Mouse (Mus musculus) spleen, postnatal 14 days (tissue): ENCODE measurements at regions not wholly inside any gene's neighbourhood (a gene's known extent, or its start where the extent isn't known, plus 50 kb on each side); places are given as distances from the start of the nearest gene placed in this dataset.

Experiments used
- DNase-seq, 2 experiments: peaks; one replicate each; pipeline ENCODE4 v3.0.0; 2021 to 2022; ENCODE audit warnings: low spot score in 2 of 2

- DNase-seq: no peak
Measured at GRCm38 (mm10) chr10:91583204-91583603, 402.1 kb upstream of the Tmpo start.

DNA sequence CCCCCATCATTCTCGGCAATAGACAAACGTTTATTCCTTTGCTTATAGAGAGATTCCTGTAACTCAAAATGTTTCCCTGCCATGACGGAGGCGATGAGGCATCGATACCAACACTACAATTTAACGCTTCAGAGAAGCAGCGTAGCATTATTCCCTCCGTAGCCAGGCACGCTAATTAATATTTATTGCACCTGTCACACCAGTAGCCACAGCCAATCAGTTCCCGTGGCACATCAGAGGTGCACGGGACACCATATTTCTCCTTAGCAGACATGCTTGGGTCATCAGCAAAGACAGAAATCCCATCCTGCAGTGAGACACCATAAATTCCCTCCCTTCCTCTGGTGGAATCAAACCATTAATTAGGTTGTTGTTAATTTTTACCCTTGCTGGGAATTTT, 399.8 kb upstream of the Tmpo start:
- DNase-seq: no peak

DNA sequence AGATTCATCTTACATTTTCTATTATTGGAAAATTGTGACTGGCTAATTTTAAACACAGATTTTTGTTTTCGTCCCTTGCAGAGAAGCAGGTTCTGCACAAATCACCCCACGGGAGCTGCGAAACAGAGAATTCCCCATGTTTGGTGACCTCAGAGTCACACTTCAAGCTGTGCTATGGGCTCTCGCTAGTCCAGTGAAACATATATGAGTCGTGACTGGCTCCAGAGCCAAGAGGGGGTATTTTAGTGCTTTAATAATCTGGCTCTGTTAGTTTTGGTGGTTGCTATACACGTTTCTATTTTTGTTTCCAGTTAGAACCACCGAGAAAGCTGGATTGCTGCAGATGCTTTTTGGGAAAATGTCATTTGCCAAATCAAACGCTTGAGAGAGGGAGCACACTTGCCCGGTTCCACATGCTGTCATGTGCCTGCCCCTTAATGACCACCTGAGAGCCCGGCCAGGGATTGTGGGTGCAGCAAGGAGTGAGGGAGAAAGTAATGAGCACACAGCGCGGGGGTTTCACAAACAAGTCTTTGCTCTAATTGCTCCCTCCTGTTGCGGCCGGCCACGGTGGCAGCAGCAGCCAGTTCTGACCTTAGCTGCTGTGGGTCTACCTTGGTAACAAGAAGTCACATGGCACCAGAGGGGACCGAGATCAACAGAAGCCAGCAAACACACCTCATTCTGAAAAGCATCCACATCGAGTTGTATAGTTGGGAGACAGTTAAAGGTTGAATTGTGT, 394.4 kb upstream of the Tmpo start:
- DNase-seq: no peak

DNA sequence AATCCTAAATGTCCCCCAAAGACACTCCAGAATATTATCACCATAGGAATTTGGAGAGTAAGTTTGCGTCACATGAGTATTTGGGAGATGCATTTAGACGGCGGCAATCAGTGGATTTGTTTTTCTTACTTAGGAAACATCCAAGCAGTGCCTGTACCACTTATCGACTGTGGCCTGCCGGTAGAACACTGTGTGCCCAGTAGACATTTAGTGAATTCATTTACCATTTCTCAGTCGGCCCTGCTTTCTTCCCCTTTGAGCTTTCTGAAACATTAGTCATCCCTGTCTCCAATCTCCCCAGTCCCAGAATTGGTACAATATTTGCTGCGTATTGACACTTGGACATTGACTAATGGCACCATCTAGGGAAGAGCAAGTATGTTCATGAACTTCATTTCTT, 391.7 kb upstream of the Tmpo start:
- DNase-seq: no peak

DNA sequence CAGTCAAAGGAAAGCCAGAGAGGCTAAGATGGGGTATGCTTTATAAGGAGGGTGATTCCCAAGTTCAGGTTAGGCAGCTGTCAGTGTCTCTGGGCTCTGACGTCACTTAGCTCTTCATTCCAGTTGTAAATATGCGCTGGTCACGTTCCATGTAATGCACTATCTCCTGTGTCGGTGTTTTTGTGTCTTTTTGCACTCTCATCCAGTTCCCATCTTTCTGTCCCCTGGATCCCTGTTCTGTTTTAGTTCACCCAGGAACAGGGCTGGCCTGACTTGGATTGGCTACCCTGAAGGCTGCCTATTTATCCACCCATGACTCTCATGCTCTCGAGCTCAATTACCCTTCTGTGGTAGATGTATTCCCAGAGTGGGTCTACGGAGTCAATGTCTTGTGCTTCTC, 387.9 kb upstream of the Tmpo start:
- DNase-seq: no peak

GRCm38 (mm10) chr10:91566116-91566774, 385.1 kb upstream of the Tmpo start:
- no peak for DNase-seq

DNA sequence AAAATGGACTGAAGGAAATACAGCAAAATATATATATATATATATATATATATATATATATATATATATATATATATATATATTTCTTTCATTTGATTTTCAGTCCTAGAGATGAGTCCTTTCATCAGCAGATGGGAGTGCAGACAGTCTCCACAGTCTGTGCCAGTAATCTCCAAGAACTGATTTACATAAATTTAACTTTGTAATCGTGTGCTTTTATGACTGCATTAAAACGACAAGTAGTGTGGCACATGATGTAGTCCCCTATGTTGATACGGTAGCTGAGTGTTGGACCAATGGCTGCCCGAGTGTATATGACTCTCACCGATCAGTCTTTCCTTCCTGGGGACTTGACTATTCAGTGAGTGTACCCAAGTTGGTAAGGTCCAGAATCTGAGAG, 378.2 kb upstream of the Tmpo start:
- DNase-seq: no peak

DNA sequence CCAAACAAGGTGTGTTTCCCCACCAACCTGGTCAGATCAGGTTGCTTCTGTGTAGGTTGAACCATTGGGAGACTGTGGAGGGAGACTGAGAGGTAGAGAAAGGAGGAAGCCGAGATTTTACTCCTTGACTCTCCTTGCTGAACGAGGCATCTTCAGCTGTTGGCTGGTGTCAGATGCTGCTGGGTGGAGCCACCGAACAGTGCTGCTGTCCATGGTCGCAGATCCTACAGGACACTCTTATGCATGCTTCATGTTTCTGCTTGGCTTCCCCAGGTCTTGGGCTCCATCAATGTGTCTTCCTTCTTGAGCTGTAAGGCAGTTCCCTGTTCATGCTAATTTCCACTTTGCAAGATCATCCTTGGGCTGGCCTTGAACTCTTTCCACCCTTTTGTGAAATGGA, 367.0 kb upstream of the Tmpo start:
- no peak for DNase-seq

DNA sequence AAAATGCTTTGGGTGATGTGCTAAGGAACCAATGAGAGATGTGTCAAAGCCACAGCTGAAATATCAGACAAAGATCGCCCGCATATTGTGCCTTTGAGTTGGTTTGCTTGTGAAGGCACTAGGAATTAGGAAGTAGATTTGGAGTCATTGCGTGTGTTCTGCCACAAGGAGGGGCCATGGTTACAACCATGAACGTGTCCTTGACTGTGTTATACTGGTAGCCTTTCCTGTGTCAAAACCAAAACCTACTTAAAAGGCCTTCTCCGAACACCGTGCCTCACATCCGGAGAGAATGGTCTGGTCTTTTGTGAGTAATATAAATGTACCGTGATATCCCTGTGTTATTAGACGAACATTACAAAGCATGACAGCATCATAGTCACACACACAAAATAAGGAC, 365.0 kb upstream of the Tmpo start:
- DNase-seq: no peak

GRCm38 (mm10) chr10:91545421-91545820, 364.3 kb upstream of the Tmpo start:
- DNase-seq: no peak

GRCm38 (mm10) chr10:91543167-91543918, 362.2 kb upstream of the Tmpo start:
- DNase-seq: no peak

- no peak for DNase-seq
Measured at GRCm38 (mm10) chr10:91542201-91542604, 361.1 kb upstream of the Tmpo start.

DNA sequence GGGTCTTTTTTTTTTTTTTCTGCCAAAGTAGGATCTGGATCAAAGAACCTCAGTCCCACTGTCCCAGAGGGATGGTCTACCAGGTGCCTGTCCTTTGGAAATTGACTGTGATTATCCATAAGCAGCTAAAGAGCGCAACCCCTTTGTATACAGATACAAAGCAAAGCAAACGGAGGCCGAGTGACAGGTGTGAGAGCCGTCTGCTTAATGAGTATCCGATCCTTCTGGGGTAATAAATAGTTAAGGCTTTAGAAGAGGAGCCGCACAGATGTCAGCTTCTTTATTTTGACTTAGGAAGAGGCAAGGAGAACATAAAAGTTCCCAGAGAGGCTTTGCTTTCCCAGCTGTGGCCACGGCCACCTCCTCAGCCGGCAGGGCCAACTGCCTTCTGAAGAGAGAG, 356.1 kb upstream of the Tmpo start:
- no peak for DNase-seq

- no peak for DNase-seq
Measured at GRCm38 (mm10) chr10:91535392-91535791, 354.3 kb upstream of the Tmpo start.

DNA sequence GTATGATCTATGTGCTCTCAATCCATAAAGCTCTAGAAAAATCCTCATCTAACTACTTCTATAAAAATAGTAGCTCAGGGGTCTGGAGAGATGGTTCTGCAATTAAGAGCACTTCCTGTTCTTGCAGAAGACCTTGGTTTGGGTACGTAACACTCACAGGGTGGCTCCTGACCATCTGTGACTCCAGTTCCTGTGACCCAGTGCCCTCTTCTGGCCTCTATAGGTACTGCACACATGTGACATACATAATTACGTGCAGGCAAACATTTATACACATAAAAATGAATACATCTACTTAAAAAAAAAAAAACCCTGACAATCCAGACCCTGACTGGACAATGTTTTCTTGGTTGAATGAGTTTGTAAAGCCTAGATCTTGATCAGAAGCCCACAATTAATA, 347.2 kb upstream of the Tmpo start:
- DNase-seq: no peak

- no peak for DNase-seq
Measured at GRCm38 (mm10) chr10:91521168-91521567, 340.1 kb upstream of the Tmpo start.

DNA sequence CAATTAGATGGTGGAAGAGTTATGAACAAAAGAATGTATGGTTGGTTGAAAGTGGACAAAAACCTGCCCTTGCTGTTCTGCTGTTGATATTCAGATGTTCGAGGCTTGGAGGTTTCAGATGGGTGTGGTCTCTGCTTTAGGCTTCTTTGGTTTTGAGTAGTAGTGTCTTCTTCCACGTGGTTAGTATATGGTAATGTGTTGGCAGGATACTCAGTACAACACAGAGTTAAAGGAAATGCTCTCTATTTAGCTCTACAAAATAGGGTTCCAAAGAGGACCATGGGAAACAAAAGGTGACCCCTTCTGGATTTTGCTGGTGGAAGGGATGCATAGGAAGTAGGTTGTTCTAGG, 333.9 kb upstream of the Tmpo start:
- DNase-seq: no peak

DNA sequence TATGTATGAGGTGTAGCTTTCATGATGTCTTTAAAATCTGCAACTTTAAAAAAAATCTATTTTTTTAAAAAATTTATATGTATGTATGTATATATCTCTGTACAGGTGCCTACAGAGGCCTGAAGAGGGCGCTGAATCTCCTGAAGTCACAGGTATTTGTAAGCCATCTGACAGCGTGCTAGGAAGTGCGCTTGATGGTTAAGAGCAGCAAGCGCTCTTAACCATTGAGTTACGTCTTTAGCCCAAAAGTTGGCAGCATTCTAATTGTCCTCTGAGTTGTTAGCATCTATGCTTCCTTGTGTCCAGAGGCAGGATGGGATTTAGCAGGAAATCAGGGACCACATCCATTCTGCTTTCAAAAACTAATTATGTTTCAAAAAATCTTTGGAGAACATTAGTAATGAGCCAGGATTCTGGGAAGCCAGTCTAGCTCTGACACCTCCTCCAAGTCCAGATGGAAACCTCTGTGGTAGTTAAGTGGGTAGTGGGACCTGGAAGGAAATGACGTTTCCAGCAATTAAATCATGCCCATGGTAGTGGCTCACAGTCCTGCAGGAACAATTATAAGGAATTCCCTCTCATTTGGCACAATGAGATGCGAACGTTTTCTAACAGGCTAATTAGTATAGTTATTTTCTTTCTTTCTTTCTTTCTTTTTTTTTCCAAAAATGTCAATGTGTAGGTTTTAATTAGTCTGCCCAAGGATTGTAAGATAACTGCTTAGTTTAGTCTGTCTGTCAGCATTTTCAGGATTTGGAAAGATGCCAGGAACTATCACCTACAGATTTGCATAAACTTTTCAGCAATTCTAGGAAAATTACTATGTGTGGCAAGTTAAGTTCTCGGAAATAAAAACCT, 333.3 kb upstream of the Tmpo start:
- DNase-seq: no peak

DNA sequence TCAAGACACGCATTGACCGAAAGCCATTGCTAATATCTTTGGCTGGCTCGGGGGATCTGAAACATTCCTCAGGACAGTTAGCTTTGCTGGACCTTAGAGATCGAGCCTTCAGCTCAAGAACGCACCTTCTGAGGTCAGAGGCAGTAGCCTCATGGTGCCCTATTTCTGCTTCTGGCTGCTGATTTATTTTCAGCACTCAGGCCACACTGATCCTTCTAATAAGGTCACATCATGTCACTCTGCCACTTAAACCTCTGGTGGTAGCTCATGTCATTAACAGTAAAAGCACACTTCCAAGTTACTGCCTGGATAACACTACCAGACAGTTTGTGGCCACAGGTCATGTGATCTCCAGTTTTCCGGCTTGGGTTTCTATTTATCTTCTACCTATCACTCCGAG, 325.9 kb upstream of the Tmpo start:
- DNase-seq: no peak

DNA sequence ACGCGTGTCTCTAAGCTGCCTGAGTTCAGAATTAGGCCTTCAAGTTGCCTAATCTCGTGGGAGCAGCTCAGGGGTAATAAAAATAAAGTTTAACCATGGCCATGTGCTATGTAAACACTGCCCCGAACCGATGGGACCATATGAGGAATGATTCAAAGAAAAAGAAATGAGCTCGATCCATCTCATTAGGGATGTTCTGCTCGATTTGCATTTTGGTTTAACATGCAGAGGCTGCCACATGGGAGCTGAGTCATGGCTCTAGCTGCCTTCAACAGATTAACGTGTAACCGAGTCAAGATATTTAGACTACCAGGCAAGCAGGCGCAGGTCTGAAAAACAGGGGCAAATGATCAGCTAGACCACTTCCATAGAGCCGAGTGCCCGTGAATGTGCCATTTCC, 323.8 kb upstream of the Tmpo start:
- DNase-seq: no peak

DNA sequence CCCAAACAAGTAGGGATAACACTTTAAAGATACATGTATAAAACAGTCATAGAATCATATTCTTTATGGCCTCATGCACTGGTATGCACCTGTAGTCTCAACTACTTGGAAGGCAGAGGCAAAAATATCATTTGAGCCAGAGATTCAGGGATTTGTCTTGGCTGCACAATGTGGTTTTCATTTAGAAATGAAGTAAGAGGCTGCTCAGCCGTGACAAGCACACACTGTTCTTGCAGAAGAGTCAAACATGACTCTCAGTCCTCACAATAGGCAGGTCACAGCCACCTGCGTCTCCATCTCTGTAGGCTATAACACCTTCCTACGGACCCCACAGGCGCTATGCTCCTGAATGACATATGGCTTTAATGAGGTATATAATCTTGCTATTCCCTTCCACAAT, 317.4 kb upstream of the Tmpo start:
- no peak for DNase-seq

- DNase-seq: no peak
Measured at GRCm38 (mm10) chr10:91464691-91465090, 283.6 kb upstream of the Tmpo start.
